Mouse (Mus musculus): ENCODE data around the gene Ltbp4.

Gene Ltbp4

GRCm38 (mm10) chr7:27355745-27356240 lies 18.3 kb upstream of the Ltbp4 start, which contains the start of gene Shkbp1:
TSS of gene Shkbp1 (minus strand) at chr7:27356019.
- peak; percentile 93 for DNase-seq

DNA sequence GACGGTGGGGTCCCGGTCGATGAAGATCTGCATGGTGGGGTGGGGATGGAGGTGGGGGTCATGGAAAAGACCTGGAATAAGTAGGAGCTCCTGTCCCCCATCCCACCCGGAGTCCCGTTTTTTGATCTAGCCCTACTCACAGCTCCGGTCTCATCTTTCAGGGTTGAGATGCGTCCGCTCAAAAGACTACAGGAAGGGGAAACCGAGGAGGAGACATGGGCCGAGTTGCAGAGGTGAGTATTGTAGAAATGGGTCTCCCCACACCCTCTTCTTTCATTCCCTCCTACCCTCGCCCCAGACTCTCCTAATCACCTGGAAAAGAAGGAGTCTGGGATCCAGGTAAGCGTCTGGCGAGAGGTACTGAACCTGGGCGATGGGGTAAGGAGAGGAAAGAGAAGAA lies 17.8 kb upstream of the Ltbp4 start:
- DNase-seq, result no peak

- no peak for DNase-seq
Measured at GRCm38 (mm10) chr7:27354783-27355182, 17.3 kb upstream of the Ltbp4 start.

GRCm38 (mm10) chr7:27354144-27354543 lies 16.7 kb upstream of the Ltbp4 start:
- DNase-seq, result no peak

- no peak for DNase-seq
Measured at GRCm38 (mm10) chr7:27345444-27345843, 8.0 kb upstream of the Ltbp4 start.

GRCm38 (mm10) chr7:27342595-27342994 lies 5.1 kb upstream of the Ltbp4 start:
- DNase-seq, result no peak

- no peak for DNase-seq
Measured at GRCm38 (mm10) chr7:27339519-27339918, 2.0 kb upstream of the Ltbp4 start.

- DNase-seq, result no peak
Measured at GRCm38 (mm10) chr7:27339114-27339513, 1.6 kb upstream of the Ltbp4 start.

DNA sequence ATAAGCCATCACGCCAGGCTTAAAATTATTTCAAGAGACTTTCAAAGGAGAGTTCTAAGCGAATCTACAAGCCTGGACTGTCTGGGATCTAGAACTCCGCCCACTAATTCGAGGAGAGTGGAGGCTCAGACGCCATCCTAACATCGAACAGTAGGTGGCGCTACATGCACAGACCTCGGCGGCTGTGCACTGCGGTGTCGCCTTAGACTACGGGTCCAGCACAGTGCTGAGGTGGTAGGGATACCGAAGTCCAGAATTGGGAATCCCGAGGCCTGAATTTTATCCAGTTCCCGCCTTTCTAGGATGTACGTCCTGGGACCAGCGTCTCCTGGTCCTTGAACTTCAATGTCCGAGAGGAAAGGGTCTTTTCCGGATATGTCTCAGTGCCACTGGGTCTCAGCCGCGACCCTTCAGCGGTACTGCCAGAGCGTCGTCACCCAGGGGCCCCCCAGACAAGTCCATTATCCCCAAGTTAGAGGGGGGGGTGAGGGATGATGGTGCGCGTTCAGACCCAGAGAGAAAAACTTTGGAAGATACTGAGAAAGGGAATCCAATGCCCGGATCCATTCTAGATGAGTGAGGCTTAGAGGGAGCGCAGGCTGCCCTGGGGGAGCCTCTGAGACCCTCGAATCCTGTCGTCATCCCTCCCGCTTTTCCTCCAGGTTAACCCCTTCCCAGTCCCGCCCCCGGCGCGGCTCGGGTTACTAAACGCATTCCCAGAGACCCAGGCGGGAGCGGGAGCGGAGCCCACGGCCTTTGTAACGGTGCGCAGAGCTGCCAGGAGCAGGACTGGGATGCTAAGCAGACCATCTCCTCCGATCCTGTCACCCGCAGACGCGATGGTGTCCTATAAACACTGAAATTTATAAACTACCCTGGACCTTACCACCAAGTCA lies 1.3 kb downstream of the Ltbp4 start:
- DNase-seq, result peak; percentile 95

GRCm38 (mm10) chr7:27335011-27335720 lies 2.3 kb downstream of the Ltbp4 start:
- no peak for DNase-seq

DNA sequence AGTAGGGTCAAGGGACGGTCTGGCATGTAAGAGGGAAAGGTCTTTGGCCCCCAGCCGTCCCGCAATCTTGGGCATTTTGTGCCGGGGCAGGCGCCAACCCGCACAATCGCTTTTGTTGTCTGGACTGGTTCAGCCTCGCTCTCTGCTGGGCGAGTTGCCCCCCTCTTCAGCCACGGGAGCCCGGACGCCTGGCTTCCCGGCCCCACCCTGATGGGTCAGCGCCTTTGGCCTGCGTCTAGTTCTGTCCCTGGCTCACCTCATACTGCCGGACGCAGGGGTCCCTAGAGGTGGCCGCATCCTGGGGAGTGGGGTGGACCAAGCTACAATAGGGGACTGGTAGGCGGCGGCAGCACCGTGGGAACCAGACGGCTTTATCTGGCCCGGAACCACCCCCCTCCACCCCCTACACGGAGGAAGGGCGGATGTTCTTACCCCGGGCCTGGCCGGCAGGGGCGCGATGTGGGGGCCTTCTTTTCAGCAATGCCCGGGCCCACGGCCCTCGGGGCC lies 3.0 kb downstream of the Ltbp4 start:
- DNase-seq, result peak; percentile 72

DNA sequence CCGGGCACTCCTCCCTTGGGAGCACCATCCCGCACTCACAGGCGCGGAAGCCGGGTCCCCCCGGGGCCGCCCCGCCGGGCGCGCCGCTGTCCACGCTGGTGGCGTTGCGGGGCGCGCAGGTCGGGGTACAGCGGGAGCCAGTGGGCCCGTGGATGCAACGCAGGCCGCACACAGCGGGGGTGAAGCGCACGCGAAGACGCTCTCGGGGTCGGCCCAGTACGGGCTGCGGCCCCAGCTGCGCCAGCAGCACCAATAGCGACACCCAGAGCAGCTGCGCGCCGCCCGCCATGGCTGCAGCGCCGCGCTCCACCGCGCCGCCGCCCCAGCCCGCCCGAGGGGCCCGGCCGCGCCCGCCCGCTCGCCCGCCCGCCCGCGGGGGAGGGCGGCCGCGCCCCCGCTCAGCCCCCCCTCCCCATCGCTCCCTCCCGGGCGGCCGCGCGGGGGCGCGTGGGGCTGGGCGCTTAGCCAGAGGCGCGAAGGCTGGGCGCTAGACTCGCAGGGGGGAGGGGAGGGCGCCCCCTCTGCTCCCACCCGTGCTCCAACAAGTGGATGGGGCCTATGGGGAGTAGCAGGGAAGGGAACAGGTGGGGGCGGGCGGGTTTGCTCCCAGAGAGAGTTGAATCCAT lies 4.1 kb downstream of the Ltbp4 start:
- peak; percentile 72 for DNase-seq

DNA sequence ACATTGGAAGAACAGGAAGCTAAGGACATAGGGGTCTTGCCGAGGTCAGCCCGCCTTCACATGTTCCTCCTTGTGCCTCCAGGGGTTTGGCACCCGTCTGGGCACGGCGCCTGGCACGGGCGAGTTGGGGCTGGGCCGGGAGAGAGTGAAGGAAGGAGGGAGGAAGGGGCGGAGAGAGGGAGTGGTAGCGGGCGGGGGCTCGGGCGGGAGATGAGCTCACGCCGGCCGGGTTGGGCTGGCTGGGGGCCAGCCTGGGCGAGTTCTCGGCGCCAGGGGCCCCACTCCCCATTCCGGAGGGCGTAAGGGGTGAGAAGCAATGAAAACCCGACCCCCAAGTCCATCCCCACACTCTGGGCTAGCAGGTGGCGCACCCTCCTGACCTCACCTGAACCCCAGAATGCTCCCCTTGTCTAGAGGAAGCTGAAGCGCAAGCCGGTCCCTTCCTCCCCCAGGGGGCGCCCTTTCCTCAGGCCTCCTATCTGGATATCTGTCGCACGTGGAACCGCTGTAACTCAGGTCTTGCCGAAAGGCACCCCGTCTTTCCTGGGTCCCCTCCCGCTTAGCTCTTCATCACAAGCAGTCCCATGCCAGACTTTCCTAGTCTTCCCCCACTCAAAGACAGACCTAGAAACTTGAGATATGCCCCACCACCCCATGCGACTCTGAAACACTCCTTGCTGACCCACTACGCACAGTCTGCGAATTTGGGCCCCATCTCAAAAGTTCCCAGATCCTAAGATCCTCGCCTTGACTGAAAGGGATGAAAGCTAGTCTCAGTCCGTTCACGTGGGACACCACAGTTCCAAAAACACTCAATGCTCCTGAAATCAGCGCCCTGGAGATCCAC lies 4.9 kb downstream of the Ltbp4 start:
- DNase-seq, result peak; percentile 97

DNA sequence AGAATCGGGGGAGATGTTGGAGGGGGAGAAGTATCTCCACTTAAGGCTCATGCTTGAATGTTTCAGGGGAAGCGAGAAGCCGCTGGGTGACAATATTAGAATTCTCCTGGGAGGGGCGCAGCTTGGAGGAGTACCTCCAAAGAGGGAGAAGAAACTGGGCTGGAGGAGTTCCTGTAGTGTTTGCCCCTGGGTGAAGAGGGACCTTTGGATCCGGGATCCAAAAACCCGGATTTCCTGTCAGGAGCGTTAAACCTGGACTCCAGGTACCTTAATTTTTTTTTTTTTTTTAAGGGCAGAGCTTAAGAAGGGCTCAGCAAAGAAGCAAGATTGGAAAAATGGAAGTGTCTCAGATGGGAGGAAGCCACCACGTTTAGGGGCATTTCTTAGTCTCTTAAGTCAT lies 5.6 kb downstream of the Ltbp4 start:
- DNase-seq, result no peak

DNA sequence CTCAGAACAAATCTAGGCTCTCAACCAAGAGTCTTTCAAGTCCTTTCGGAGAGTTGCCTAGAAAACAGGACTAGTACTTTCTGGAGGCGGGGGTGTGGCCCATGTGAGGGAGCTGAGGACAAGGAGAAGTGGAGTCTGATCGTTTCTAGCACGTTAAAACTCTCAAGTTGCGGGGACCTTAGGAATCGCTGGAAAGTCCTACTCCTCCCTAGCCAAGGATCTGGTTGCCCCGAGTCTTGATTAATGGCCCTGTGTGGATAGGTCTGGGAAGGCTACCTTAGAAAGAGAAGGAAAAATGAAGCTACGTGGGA lies 6.0 kb downstream of the Ltbp4 start:
- peak; percentile 68 for DNase-seq

DNA sequence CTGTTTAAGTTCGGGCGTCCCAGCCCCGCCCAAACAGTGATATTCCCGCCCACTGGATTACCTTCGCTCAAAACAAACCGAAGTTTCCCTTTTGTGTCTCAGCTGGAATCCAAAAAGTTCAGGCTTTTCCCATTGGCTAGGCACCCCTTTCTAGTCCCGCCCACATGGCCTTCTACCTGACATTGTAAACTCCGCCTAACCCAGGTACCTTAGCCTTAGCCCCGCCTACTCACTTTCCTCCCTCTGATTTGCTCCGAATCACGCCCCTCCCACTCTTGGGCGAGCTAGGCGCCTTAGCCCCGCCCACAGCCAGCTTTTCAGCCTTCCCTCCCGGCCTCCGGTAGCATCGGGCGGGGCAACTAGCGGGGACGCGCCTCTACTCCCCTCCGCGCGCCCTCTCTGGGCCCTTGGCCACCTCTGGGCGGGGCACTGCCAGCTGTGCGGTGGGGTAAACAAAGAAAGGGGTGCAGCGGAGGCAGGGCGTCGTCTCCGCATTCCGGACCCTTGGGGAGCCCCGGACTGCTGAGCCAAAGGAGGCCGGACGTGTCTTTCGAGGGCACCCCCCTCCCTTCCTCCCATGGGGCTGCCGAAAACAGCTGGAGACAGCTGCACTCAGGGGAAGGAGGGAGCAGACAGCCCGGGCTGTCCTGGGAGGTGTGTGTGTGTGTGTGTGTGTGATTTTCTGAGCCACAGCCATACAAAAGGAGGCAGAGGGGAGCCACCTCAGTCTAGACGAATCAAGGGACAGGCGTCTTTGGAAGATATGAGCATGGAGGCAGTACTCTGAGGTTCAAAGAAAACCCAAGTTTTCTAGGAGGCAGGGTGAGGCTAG lies 6.6 kb downstream of the Ltbp4 start:
- DNase-seq, result peak; percentile 98

GRCm38 (mm10) chr7:27329981-27330380 lies 7.5 kb downstream of the Ltbp4 start:
- DNase-seq, result no peak

DNA sequence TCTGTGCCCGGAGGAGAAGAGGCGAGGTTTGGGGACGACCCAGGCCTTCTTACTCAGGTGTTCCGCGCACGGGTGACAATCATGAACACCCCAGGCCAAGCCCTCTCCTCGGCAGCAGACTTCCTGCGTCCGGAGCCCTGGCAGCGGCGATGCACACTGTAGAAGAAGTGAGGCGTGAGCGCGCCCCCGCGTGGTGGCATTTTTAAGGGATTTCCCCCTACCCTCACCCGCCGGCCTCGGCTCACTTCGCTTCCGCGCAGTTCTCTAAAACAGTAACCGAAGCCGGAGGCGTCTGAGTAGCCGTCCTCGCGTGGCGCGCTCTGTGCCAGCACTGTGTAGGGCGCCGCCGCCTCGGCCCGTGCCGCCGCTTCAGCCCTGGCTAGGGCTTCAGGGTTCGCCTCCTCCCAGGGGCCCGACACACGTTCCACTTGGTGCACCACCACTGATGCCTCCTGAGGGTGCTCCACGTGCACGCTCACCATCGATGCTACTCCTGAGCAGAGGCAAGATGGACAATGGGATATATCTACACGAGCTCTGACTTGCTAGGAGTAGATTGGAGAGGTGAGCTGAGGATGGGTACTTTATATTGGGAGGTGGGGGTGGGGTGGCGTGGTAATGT lies 8.1 kb downstream of the Ltbp4 start:
- DNase-seq, result peak; percentile 95

DNA sequence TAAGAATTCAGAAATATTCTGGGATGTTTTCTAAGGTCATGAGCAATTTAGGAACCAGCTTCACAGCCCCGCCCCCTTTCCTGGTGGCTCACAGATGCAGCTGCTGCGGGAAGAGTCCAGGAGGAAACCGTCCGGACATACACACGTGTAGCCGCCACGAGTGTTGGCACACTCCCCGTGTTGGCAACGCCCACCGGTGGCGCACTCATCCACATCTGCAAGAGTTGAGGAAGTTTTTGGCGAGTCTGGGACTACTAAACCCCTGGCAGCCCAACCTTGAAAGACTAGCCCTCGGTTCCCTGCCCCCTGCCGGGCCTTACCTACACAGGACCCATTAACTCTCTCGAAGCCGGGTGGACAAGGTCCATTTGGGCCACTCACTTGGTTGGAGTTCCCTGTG lies 8.8 kb downstream of the Ltbp4 start:
- DNase-seq, result peak; percentile 68

- no peak for DNase-seq
Measured at GRCm38 (mm10) chr7:27328161-27328560, 9.3 kb downstream of the Ltbp4 start.

GRCm38 (mm10) chr7:27327500-27327899 lies 10.0 kb downstream of the Ltbp4 start:
- no peak for DNase-seq
